ENCODE assay signal across 10 mouse cellular contexts in genomic region chr3:32826701-32827100, GRCm38 (mm10). TPM values are rescaled to one million over a fixed set of nuclear protein-coding genes. Genes with fewer than 3 reads are reported as not detected.
DNase-seq lines count a peak whose midpoint lies in the region; ATAC-seq and TF ChIP-seq lines count a peak whose summit lies in the region.
"Had no signal": no experiment of that assay in that cellular context is flagged by ENCODE, and none has a peak within 500 bp of the region (broad histone marks: within the 10 kb centered on the region; RNA-seq: fewer than 3 reads in every experiment).

No protein-coding gene starts in this region.

- H3K27me3 ChIP-seq in lung, postnatal 0 days (replicated peaks; ENCODE audit: insufficient read depth, low read length), result no peaks in the 10 kb centered on the region
- H3K27me3 ChIP-seq: neural tube, embryonic 13.5 days had no signal

- no peaks in the 10 kb centered on the region for H3K36me3 ChIP-seq in lung, postnatal 0 days (ENCODE audit: insufficient read depth, low read length)
- H3K36me3 ChIP-seq: neural tube, embryonic 13.5 days had no signal

- no peak overlapping the region for H3K4me2 ChIP-seq in lung, postnatal 0 days (replicated peaks; ENCODE audit: low read depth, low read length)
- H3K4me2 ChIP-seq: neural tube, embryonic 13.5 days had no signal

- DNase-seq in cerebellum, adult 11 months, result peak; percentile 25
- no peak for DNase-seq in cerebellum, adult 8-10 months
- peak; percentile 13 for DNase-seq in lung, postnatal 0 days (ENCODE audit: low spot score)
- DNase-seq in lung, postnatal 25 days (ENCODE audit: low spot score), result no peak
- DNase-seq in layer of hippocampus, adult 2 months (ENCODE audit: low spot score in 2 of 2), result peak; percentile 63 to 73
- peak; percentile 71 to 79 for DNase-seq in right cerebral cortex, postnatal 10 days (ENCODE audit: low spot score in 2 of 2)
- DNase-seq in urinary bladder, adult 18-20 months (ENCODE audit: low spot score in 2 of 2), result no peak
- DNase-seq in adrenal gland, postnatal 10 days, result no peak

- peaks cover 6% of the 10 kb centered on the region; the same call in 1 of the 2 replicates for H3K4me1 ChIP-seq in lung, postnatal 0 days (ENCODE audit: insufficient read depth, low read depth, low read length)
- H3K4me1 ChIP-seq: neural tube, embryonic 13.5 days had no signal

- ATAC-seq in lung, postnatal 0 days, result no peak

- no peak overlapping the region for H3K27ac ChIP-seq in lung, postnatal 0 days (ENCODE audit: low read length)
- H3K27ac ChIP-seq in layer of hippocampus, adult 2 months, result no peak overlapping the region
- H3K27ac ChIP-seq: neural tube, embryonic 13.5 days had no signal

- TF ChIP-seq EP300 in lung, postnatal 0 days (IDR thresholded peaks at IDR 0.05), result no peak

- H3K4me3 ChIP-seq in lung, postnatal 0 days (ENCODE audit: low read depth, low read length), result no peak overlapping the region
- H3K4me3 ChIP-seq in layer of hippocampus, adult 2 months, result no peak overlapping the region
- H3K4me3 ChIP-seq: erythroblast, embryonic 14.5 days; neural tube, embryonic 13.5 days had no signal

- no peaks in the 10 kb centered on the region for H3K9me3 ChIP-seq in lung, postnatal 0 days (ENCODE audit: low read length)
- H3K9me3 ChIP-seq: neural tube, embryonic 13.5 days had no signal

- H3K9ac ChIP-seq in lung, postnatal 0 days (replicated peaks; ENCODE audit: low read depth), result no peak overlapping the region
- H3K9ac ChIP-seq: neural tube, embryonic 13.5 days had no signal

- no peak for TF ChIP-seq CTCF in lung, postnatal 0 days (IDR thresholded peaks at IDR 0.05)
- no peak for TF ChIP-seq CTCF in layer of hippocampus, adult 2 months (conservative IDR thresholded peaks at IDR 0.05)

- WGBS in lung, postnatal 0 days, result 57% methylated on average over 6 of the region's 6 CpGs

RNA-seq across cellular contexts. Expression of gene Usp13, which starts 9.4 kb away (rescaled TPM):
- polyA plus RNA-seq in lung, postnatal 0 days (2015; fragmentation: Nextera tagmentation; extraction: Ambion mirVana), result 1.9 and 2.0 TPM in 2 replicates
- total RNA-seq in layer of hippocampus, adult 2 months (2021), result 10 to 100 TPM; 19.5 to 20.9 TPM
- 10 to 100 TPM in 1 of 2 experiments, 1 to 10 TPM in 1; 5.9 to 15.8 TPM for total RNA-seq in adrenal gland, postnatal 10 days (2021)
- polyA plus RNA-seq: erythroblast, embryonic 14.5 days had no signal

Comparison
In these comparisons a context has a peak if more than half of its experiments do, and no peak if none do; other contexts are left out.
1. DNase-seq: peak in cerebellum, adult 11 months (single experiment), lung, postnatal 0 days (single experiment), layer of hippocampus, adult 2 months (2 of 2) and right cerebral cortex, postnatal 10 days (2 of 2); none in cerebellum, adult 8-10 months (single experiment), lung, postnatal 25 days (single experiment), urinary bladder, adult 18-20 months (0 of 2) and adrenal gland, postnatal 10 days (single experiment).